In genomic region chr12:57825754-57826153, GRCm38 (mm10) we compare ENCODE assay signal across 8 mouse cellular contexts.
A peak's percentile ranks its signal among the peaks of the same experiment; 100 is the strongest.
DNase-seq lines count a peak whose midpoint lies in the region; ATAC-seq and TF ChIP-seq lines count a peak whose summit lies in the region.

No protein-coding gene starts in this region.

- ATAC-seq in midbrain, embryonic 14.5 days (ENCODE audit: low FRiP score, low TSS enrichment) = no peak; the same call in 1 of the 2 replicates
- ATAC-seq in midbrain, embryonic 13.5 days = no peak

- no peak overlapping the region for H3K4me2 ChIP-seq in midbrain, embryonic 14.5 days (ENCODE audit: low read length)
- H3K4me2 ChIP-seq in midbrain, embryonic 13.5 days (replicated peaks) = no peak overlapping the region

- intact Hi-C loops in gastrocnemius, adult 2 months (cut with DNase I) = loop anchor here (5.0 kb wide), 2 partner anchors 977 to 1122 kb away; no protein-coding TSS in a partner anchor

- TF ChIP-seq CTCF in gastrocnemius, adult 2 months (IDR thresholded peaks at IDR 0.05) = peak; percentile 72

- H3K27me3 ChIP-seq in midbrain, embryonic 14.5 days (ENCODE audit: control insufficient read depth, insufficient read depth, low read length) = no peaks in the 10 kb centered on the region
- H3K27me3 ChIP-seq in midbrain, embryonic 13.5 days = no peaks in the 10 kb centered on the region

- DNase-seq in gastrocnemius, adult 2 months = no peak
- no peak for DNase-seq in gastrocnemius, adult 8-10 months (ENCODE audit: low spot score in 2 of 2)
- peak; percentile 90 for DNase-seq in midbrain, embryonic 14.5 days
- peak; percentile 61 for DNase-seq in embryo, embryonic 9.5 days (ENCODE audit: extremely low spot score)
- DNase-seq in mesoderm, embryonic 11.5 days (ENCODE audit: low read depth, low spot score) = peak; percentile 76
- DNase-seq in spleen, postnatal 10 days (ENCODE audit: low spot score in 2 of 2) = no peak
- DNase-seq in cerebellum, adult 11 months = no peak

- WGBS in midbrain, embryonic 14.5 days = 14% methylated on average over 3 of the region's 3 CpGs
- 19% methylated on average over 3 of the region's 3 CpGs for WGBS in midbrain, embryonic 13.5 days

- H3K36me3 ChIP-seq in midbrain, embryonic 14.5 days (ENCODE audit: control insufficient read depth, insufficient read depth, low read length) = no peaks in the 10 kb centered on the region
- H3K36me3 ChIP-seq in midbrain, embryonic 13.5 days = no peaks in the 10 kb centered on the region

- no peaks in the 10 kb centered on the region for H3K9me3 ChIP-seq in midbrain, embryonic 14.5 days (ENCODE audit: control insufficient read depth, low read length)
- no peaks in the 10 kb centered on the region for H3K9me3 ChIP-seq in midbrain, embryonic 13.5 days

- no peak overlapping the region for H3K4me3 ChIP-seq in gastrocnemius, adult 2 months
- H3K4me3 ChIP-seq in midbrain, embryonic 14.5 days (replicated peaks; ENCODE audit: low read depth, low read length) = no peak overlapping the region
- no peak overlapping the region for H3K4me3 ChIP-seq in midbrain, embryonic 13.5 days (replicated peaks)

- no peaks in the 10 kb centered on the region for H3K4me1 ChIP-seq in midbrain, embryonic 14.5 days (ENCODE audit: control insufficient read depth, insufficient read depth, low read length)
- H3K4me1 ChIP-seq in midbrain, embryonic 13.5 days (replicated peaks) = no peaks in the 10 kb centered on the region

- H3K9ac ChIP-seq in midbrain, embryonic 14.5 days (replicated peaks; ENCODE audit: low read length) = no peak overlapping the region
- H3K9ac ChIP-seq in midbrain, embryonic 13.5 days (replicated peaks) = no peak overlapping the region

- H3K27ac ChIP-seq in gastrocnemius, adult 2 months = no peak overlapping the region
- H3K27ac ChIP-seq in midbrain, embryonic 14.5 days (replicated peaks; ENCODE audit: low read depth, low read length) = no peak overlapping the region
- no peak overlapping the region for H3K27ac ChIP-seq in midbrain, embryonic 13.5 days

Comparison
In these comparisons a context has a peak if more than half of its experiments do, and no peak if none do; other contexts are left out.
1. DNase-seq: peak in midbrain, embryonic 14.5 days (single experiment), embryo, embryonic 9.5 days (single experiment) and mesoderm, embryonic 11.5 days (single experiment); none in gastrocnemius, adult 2 months (single experiment), gastrocnemius, adult 8-10 months (0 of 2), spleen, postnatal 10 days (0 of 2) and cerebellum, adult 11 months (single experiment).